Mouse (Mus musculus) forebrain, embryonic 10.5 days (tissue): ENCODE measurements around the gene Tlr8. TPM values are rescaled to one million over a fixed set of nuclear protein-coding genes. Genes with fewer than 3 reads are reported as not detected.

ENCODE experiments used
- DNase-seq: peaks from one replicate; pipeline ENCODE4 v3.0.0-alpha.2; 2017; ENCODE audit warnings: low spot score; ENCODE audit errors: extremely low spot score
- H3K27ac ChIP-seq: fragments of 300-500 bp; sonication (generic); 2 replicates; pipeline ENCODE4 v1.5.1; 2016; ENCODE audit warnings: mild to moderate bottlenecking
- H3K27me3 ChIP-seq: fragments of 300-500 bp; sonication (generic); 2 replicates; pipeline ENCODE4 v1.6.1; 2016; ENCODE audit warnings: mild to moderate bottlenecking; ENCODE audit not compliant: poor library complexity, severe bottlenecking
- H3K36me3 ChIP-seq: fragments of 300-500 bp; sonication (generic); replicated peaks from 2 replicates; pipeline ENCODE4 v1.6.1; 2016; ENCODE audit warnings: mild to moderate bottlenecking, moderate library complexity
- H3K4me1 ChIP-seq: fragments of 300-500 bp; sonication (generic); 2 replicates; pipeline ENCODE4 v1.6.1; 2016
- H3K4me3 ChIP-seq: fragments of 300-500 bp; sonication (generic); 2 replicates; pipeline ENCODE4 v1.5.1; 2016; ENCODE audit warnings: mild to moderate bottlenecking, moderate library complexity
- H3K9me3 ChIP-seq: fragments of 300-500 bp; sonication (generic); 2 replicates; pipeline ENCODE4 v1.6.1; 2016; ENCODE audit warnings: mild to moderate bottlenecking, moderate library complexity
- WGBS: fragments of 180-500 bp; shearing (Covaris S2); methylation state at CpG from one replicate; pipeline ENCODE4 v1.1.7; 2016; 5-methylcytosine and 5-hydroxymethylcytosine counted together
- polyA plus RNA-seq: library from polyadenylated mRNA; unstranded; fragments of >200 nt; fragmentation: Nextera tagmentation; extraction: Ambion mirVana; gene quantifications from 2 replicates; pipeline ENCODE4 v1.2.1, GENCODE M21; 2016

Gene Tlr8
- polyA plus RNA-seq, 1 experiment from 2014 or later = not detected

GRCm38 (mm10) chrX:167226570-167226969 is 37.6 kb downstream of the Tlr8 start:
- peaks cover 66% of the 10 kb centered on the region for H3K27me3 ChIP-seq
- no peak for DNase-seq
- WGBS = 91% methylated on average over 5 of the region's 5 CpGs
- no peaks in the 10 kb centered on the region for H3K36me3 ChIP-seq
- H3K27ac ChIP-seq = no peak overlapping the region
- no peaks in the 10 kb centered on the region for H3K4me1 ChIP-seq
- no peaks in the 10 kb centered on the region for H3K9me3 ChIP-seq
- no peak overlapping the region for H3K4me3 ChIP-seq

DNA sequence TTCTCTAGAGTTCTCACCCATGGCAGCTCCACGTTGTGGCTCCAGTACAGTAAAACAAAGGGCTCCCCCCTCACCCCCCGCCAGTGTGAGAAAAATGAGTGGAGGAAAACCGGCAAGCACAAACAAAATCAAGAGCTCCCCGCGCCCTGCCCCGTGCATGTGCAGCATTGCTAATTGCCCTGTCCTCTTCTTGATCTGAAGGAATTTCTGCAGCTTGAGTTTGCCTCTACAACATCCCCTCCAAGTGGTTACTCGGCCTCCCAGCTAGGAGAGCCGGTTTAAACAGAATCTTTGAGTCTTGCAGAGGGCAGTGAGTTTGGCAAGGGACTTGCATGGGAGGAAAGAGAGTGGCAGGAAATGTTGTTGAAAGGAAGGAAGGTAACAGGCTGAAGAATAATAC is 51.4 kb downstream of the Tlr8 start:
- no peak overlapping the region for H3K4me3 ChIP-seq
- no peak for DNase-seq
- peak overlapping the region; percentile 70 for H3K27ac ChIP-seq
- H3K36me3 ChIP-seq = no peaks in the 10 kb centered on the region
- WGBS = 30% methylated on average over 8 of the region's 8 CpGs
- peaks cover 53% of the 10 kb centered on the region for H3K27me3 ChIP-seq
- peaks cover 24% of the 10 kb centered on the region for H3K4me1 ChIP-seq
- H3K9me3 ChIP-seq = no peaks in the 10 kb centered on the region

DNA sequence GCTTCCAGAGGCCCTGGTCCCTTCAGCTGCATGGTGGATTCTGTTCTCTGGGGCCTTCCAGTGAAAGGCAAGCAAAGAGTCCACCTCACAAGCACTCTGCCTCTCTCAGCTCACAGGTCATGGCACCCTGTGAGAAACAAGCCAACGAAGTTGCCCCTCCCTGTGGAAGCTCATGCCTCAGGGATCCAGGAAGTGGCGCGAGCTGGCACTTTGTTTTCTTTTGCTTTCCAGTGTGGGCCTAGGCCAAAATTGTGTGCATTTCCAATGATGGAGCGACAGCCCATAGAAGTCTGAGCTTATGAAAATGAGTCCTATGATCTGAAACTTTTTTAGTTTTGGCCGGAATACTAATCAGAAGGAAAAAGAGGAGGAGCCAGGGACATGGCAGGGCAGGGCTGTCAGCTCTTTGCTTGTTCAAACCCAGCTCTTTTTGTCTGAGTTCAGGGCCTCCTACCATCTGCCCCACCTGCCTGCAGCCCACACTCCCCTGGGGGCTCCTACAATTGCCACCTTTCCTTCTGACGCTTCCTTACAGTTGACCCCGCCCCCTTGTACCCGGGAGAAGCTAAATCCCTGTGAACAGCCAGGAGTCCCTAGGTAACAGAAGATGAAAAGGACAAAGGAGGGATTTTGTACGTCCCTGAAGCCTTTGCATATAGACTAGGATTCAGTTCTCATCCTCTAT is 52.1 kb downstream of the Tlr8 start:
- no peak overlapping the region for H3K4me3 ChIP-seq
- WGBS = 34% methylated on average over 9 of the region's 9 CpGs
- peaks cover 5% of the 10 kb centered on the region for H3K36me3 ChIP-seq
- peaks cover 59% of the 10 kb centered on the region for H3K27me3 ChIP-seq
- peaks cover 24% of the 10 kb centered on the region for H3K4me1 ChIP-seq
- H3K9me3 ChIP-seq = no peaks in the 10 kb centered on the region
- DNase-seq = no peak
- peak overlapping the region; percentile 70 for H3K27ac ChIP-seq

DNA sequence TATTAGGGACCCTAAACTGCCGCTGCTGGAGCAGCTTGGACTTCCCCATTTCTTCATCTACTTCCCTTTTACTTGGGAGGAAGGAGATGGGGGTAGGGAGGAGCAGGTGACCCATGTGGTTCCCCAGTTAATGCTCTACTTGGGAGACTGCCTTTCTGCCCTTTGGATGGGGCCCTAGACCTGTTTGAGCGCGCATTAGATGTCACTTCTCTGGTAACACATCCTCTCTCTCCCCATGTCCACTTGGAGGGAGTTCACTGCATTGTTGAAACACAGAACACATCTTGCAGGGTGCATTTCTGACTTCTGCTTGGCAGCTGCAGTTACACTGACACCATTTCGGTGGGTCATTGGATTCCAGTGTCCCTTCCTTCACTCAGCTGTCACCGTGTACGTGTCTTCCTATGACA is 53.8 kb downstream of the Tlr8 start:
- Histone ChIP-seq H3K4me1 (peaks cover 31% of the 10 kb centered on the region), H3K27me3 (peaks cover 76% of the 10 kb centered on the region), H3K36me3 (peaks cover 11% of the 10 kb centered on the region), H3K27ac (peak overlapping the region; percentile 15; the same call in 1 of the 2 replicates), H3K9me3 (no peaks in the 10 kb centered on the region), H3K4me3 (no peak overlapping the region)
- DNase-seq = no peak
- WGBS = 57% methylated on average over 6 of the region's 6 CpGs

DNA sequence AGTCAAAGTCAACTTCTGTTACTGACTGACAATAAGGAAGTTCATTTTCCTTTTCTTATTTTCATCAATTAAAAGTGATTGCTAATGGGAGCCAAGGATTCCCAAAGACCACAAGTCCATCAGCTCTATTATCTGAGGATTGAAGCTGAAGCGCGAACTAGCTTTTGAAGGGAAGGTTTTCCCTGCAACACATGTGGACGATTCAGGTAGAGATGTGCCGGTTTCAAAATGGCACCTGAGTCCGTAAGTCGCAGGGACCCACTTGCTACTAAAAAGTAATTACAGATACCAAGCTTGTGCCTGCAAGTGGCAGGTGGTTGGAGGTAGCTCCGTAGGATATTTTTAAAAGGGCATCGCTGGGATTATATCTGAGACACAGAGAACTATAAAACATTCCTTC is 54.3 kb downstream of the Tlr8 start:
- H3K27me3 ChIP-seq = peaks cover 81% of the 10 kb centered on the region
- H3K36me3 ChIP-seq = peaks cover 11% of the 10 kb centered on the region
- H3K9me3 ChIP-seq = no peaks in the 10 kb centered on the region
- H3K4me1 ChIP-seq = peaks cover 31% of the 10 kb centered on the region
- peak overlapping the region; percentile 92 for H3K27ac ChIP-seq
- peak overlapping the region; percentile 64 for H3K4me3 ChIP-seq
- 70% methylated on average over 8 of the region's 8 CpGs for WGBS
- DNase-seq = no peak

DNA sequence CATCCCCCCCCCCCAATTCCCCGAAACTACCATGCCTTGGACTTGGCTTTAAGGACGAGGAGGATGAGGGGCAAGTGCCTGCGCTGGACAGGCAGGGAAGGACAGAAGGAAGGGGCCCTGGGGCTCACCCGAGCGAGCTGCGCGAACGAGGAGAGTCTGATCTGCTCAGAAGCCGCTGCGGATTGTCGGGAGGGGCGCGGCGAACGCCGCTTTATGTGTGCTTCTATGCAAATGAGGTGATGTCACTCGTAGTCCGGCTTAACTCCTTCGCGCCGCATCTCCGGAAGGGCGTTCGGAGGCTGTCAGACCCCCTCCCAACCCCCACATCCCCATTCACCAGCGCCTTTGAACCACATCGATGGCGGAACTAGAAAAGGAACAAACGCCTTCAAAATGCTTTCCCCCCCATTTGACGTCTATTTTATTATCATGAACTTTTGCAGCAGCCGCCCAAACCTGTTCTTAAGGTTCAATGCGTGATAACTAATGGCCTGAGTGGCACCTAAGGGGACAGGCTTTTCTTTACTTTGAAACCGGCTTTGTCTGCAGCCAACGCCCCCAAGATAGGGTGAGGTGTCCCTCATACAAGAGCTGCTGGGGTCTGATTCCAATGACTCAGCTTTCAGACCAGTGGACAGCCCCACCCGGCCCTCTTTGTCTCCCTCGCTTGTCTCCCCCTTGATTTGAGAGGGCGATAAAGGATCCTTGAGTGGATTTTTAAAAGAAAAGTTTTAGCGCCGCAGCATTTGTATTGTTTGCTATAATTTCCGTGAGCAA is 55.0 kb downstream of the Tlr8 start, which contains the start of gene Tmsb4x:
Gene Tmsb4x, minus strand, starts transcription at position 338 of the 777 bp plus-strand sequence.
- Histone ChIP-seq H3K4me3 (peak within 1 kb of the TSS; percentile 64), H3K36me3 (peaks cover 11% of the 10 kb centered on the region), H3K27me3 (peaks cover 88% of the 10 kb centered on the region), H3K27ac (peak within 1 kb of the TSS; percentile 92), H3K4me1 (peaks cover 31% of the 10 kb centered on the region), H3K9me3 (no peaks in the 10 kb centered on the region)
- WGBS = 18% methylated on average over 39 of the region's 39 CpGs
- peak; percentile 81 for DNase-seq

GRCm38 (mm10) chrX:167208506-167208820 is 55.7 kb downstream of the Tlr8 start:
- Histone ChIP-seq H3K36me3 (peaks cover 11% of the 10 kb centered on the region), H3K4me1 (peaks cover 31% of the 10 kb centered on the region), H3K9me3 (no peaks in the 10 kb centered on the region), H3K27ac (peak overlapping the region; percentile 92), H3K27me3 (peaks cover 95% of the 10 kb centered on the region), H3K4me3 (peak overlapping the region; percentile 64)
- 24% methylated on average over 16 of the region's 16 CpGs for WGBS
- DNase-seq = no peak

DNA sequence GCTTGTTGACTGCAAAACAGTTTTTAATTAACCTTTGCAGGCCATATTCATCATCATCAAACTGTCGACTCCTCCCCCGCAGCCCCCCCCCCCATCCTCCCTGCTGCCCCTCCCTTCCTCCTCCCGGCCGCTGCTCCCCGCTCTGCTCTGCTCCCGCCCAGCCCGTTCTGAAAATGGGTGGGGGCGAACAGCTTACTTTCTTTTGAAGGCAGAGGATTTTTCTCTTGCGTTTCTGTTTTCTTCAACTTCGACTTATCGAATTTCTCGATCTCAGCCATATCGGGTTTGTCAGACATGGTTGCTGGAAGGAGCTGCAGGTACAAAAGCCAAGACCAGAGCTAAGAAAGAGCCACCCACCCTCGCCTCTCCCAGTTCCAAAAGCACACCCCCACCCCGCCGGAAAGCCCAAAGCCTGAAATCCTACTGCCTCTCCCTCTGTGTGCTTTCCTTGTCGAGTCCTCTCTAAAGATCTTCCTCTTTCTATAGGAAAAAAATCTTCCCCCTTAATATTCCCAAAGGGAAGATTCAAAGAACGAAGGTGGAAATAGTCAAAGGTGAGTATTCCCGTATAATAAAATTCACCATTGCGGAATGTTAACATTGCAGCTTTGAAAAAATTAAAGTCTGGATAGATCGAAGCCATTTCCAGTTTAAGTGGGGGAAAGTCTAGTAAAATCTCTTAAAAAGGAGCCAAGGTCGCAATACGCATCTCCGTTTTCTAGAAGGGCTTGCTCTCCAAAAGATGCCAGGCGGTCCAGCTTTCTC is 56.2 kb downstream of the Tlr8 start:
- Histone ChIP-seq H3K36me3 (peaks cover 11% of the 10 kb centered on the region), H3K4me3 (peak overlapping the region; percentile 64), H3K9me3 (no peaks in the 10 kb centered on the region), H3K27ac (peak overlapping the region; percentile 92), H3K4me1 (peaks cover 31% of the 10 kb centered on the region), H3K27me3 (peaks cover 98% of the 10 kb centered on the region)
- DNase-seq = no peak
- WGBS = 19% methylated on average over 25 of the region's 25 CpGs

- Histone ChIP-seq H3K4me3 (no peak overlapping the region), H3K4me1 (peaks cover 19% of the 10 kb centered on the region), H3K27ac (no peak overlapping the region), H3K36me3 (peaks cover 11% of the 10 kb centered on the region), H3K9me3 (no peaks in the 10 kb centered on the region), H3K27me3 (peaks cover 100% of the 10 kb centered on the region)
- peak; percentile 14 for DNase-seq
- 74% methylated on average over 8 of the region's 8 CpGs for WGBS
Observed at GRCm38 (mm10) chrX:167205813-167206520, 58.2 kb downstream of the Tlr8 start.

DNA sequence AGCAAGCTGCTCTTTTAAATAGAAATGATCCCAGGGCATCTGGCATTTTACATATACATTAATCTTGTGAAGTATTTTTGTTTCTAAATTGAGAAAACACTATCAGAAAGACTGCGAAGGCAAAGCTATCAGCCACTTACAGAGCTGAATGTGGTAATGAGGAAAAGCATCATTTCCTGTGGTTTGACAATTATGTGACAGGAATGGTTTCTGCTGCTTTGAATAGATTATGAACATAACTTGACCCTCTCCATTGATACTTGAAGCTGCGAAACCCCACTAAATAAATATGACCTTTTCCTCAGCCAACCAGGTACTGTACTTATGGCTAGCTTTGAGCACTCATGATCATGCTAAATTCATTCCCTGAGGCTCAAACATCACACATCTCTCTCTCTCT is 62.8 kb downstream of the Tlr8 start:
- no peak overlapping the region for H3K4me3 ChIP-seq
- H3K9me3 ChIP-seq = no peaks in the 10 kb centered on the region
- DNase-seq = no peak
- peaks cover 7% of the 10 kb centered on the region; the same call in 1 of the 2 replicates for H3K4me1 ChIP-seq
- 72% methylated on average over 2 of the region's 2 CpGs for WGBS
- peaks cover 100% of the 10 kb centered on the region for H3K27me3 ChIP-seq
- H3K27ac ChIP-seq = no peak overlapping the region
- H3K36me3 ChIP-seq = no peaks in the 10 kb centered on the region

DNA sequence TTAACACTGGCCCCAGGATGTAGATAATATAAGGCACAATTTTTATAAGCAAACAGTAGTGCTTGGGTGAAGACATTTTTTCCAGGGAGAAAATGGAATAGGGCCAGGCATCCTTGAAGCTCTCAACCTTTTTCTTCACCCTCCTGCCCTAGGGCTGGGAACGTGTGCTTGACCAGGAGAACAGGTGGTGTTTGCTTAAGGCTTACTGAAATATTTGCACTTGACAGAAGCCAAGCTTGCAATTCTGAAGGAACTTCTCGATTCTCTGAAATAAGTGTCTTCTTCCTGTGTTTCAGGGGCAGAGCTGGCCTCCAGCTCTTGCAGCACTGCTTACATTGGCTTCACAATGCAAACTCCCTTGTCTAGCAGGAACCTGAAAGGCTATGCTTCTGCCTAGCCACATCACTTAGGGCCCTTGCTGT is 68.9 kb downstream of the Tlr8 start:
- Histone ChIP-seq H3K9me3 (no peaks in the 10 kb centered on the region), H3K4me1 (no peaks in the 10 kb centered on the region), H3K27ac (no peak overlapping the region), H3K27me3 (peaks cover 90% of the 10 kb centered on the region), H3K4me3 (no peak overlapping the region), H3K36me3 (no peaks in the 10 kb centered on the region)
- WGBS = 88% methylated on average over 2 of the region's 2 CpGs
- DNase-seq = no peak
